Mouse (Mus musculus) stomach, postnatal 0 days (tissue): ENCODE measurements around the gene 1700020N01Rik.

Experiments
- CTCF ChIP-seq: IDR thresholded peaks from 2 replicates; pipeline ENCODE4 v1.5.1; 2016; ENCODE audit warnings: antibody characterized with exemption, low read depth, mild to moderate bottlenecking, moderate library complexity
- EP300 ChIP-seq: optimal IDR thresholded peaks from 2 replicates; pipeline ENCODE3; 2016; ENCODE audit warnings: antibody characterized with exemption

DNA sequence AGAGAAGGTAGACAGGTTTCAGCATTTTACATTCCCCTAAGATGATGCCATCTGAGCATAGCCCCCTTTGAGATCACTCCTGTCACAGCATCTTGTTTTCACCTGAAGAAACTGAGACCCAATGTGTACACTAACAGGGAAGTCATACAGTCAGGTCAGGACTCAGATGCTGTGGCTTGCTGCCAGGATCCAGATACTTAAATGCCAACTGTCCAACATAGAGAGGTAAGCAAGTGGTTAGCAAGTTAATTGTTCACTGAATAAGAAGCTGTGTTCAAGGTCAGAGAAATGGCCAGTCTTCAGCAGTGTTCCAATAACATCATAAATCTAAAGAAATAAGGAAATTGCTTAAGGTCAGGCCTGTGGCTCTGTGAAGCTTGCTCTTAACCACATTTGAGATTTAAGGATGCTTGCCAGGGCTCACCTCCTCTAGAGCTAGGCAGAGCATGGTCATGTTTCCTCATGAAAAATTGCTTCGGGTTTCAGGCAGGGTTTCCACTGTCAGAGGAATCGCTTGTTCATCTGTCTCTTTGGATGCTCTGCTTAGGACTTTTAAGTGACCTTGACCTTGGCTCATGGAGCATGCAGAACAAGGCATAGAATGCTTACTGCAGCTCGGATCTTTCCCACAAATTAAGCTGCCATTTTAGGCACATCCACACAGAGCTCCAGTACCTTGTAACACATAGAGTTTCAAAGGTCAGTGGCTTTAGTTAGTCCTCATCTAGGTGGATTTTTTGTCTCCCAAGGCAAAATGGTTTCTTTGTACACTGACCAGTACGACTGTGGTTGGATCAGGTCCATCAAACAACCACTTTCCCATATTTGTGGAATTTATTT lies 20.3 kb downstream of the 1700020N01Rik start:
- TF ChIP-seq CTCF (no peak), EP300 (no peak)
